Comparison of ENCODE assay signal across 7 mouse cellular contexts in genomic region chr9:63918245-63918644, GRCm38 (mm10).
DNase-seq lines count a peak whose midpoint lies in the region; ATAC-seq and TF ChIP-seq lines count a peak whose summit lies in the region.

No protein-coding gene starts in this region.

- ATAC-seq in intestine, postnatal 0 days, result peak; percentile 50; the same call in 1 of the 2 replicates
- 0 out of 2 replicates have a peak, but pooled peaks have one; percentile 45 for ATAC-seq in midbrain, embryonic 13.5 days

- intact Hi-C loops in left cerebral cortex, postnatal 36 days (cut with DNase I), result loop anchor here (5.0 to 10.0 kb wide), 3 partner anchors 169 to 357 kb away; no protein-coding TSS in a partner anchor

- H3K4me3 ChIP-seq in intestine, postnatal 0 days (ENCODE audit: low read depth, low read length), result no peak overlapping the region
- no peak overlapping the region for H3K4me3 ChIP-seq in midbrain, embryonic 13.5 days (replicated peaks)

- no peaks in the 10 kb centered on the region for H3K36me3 ChIP-seq in intestine, postnatal 0 days (ENCODE audit: control insufficient read depth, insufficient read depth)
- no peaks in the 10 kb centered on the region for H3K36me3 ChIP-seq in midbrain, embryonic 13.5 days

- no peak overlapping the region for H3K4me2 ChIP-seq in intestine, postnatal 0 days (replicated peaks; ENCODE audit: low read depth)
- no peak overlapping the region for H3K4me2 ChIP-seq in midbrain, embryonic 13.5 days (replicated peaks)

- peak; percentile 94 for TF ChIP-seq CTCF in intestine, postnatal 0 days (IDR thresholded peaks at IDR 0.05; ENCODE audit: low read depth)

- WGBS in intestine, postnatal 0 days, result 65% methylated on average over 4 of the region's 4 CpGs
- WGBS in midbrain, embryonic 13.5 days, result 63% methylated on average over 4 of the region's 4 CpGs

- H3K27me3 ChIP-seq in intestine, postnatal 0 days (replicated peaks; ENCODE audit: control insufficient read depth, insufficient read depth, low read length), result no peaks in the 10 kb centered on the region
- H3K27me3 ChIP-seq in midbrain, embryonic 13.5 days, result peaks cover 5% of the 10 kb centered on the region; the same call in 1 of the 2 replicates

- H3K9ac ChIP-seq in intestine, postnatal 0 days (ENCODE audit: low read depth, low read length), result no peak overlapping the region
- no peak overlapping the region for H3K9ac ChIP-seq in midbrain, embryonic 13.5 days (replicated peaks)

- H3K9me3 ChIP-seq in intestine, postnatal 0 days (ENCODE audit: control insufficient read depth), result no peaks in the 10 kb centered on the region
- peaks cover 4% of the 10 kb centered on the region; the same call in 1 of the 2 replicates for H3K9me3 ChIP-seq in midbrain, embryonic 13.5 days

- peak; percentile 75 to 80 for DNase-seq in adrenal gland, adult 18-20 months (ENCODE audit: low spot score in 2 of 2)
- peak; percentile 58 to 78 for DNase-seq in cerebellum, postnatal 4 days (ENCODE audit: low spot score in 2 of 2)
- peak; percentile 63 for DNase-seq in gastrocnemius, postnatal 25 days
- DNase-seq in left cerebral cortex, postnatal 36 days (ENCODE audit: low spot score in 2 of 2), result peak; percentile 49 to 59
- peak; percentile 71 to 86 for DNase-seq in spleen, postnatal 4 days (ENCODE audit: low spot score in 2 of 2)

- H3K27ac ChIP-seq in intestine, postnatal 0 days (ENCODE audit: low read depth, low read length), result no peak overlapping the region
- H3K27ac ChIP-seq in midbrain, embryonic 13.5 days, result no peak overlapping the region

- H3K4me1 ChIP-seq in intestine, postnatal 0 days (replicated peaks; ENCODE audit: control insufficient read depth, insufficient read depth, low read length), result no peaks in the 10 kb centered on the region
- H3K4me1 ChIP-seq in midbrain, embryonic 13.5 days (replicated peaks), result peaks cover 4% of the 10 kb centered on the region
